7 mouse cellular contexts compared by ENCODE assay signal in genomic region chr11:99047120-99047519, GRCm38 (mm10). TPM values are rescaled to one million over a fixed set of nuclear protein-coding genes. Genes with fewer than 3 reads are reported as not detected.
DNase-seq lines count a peak whose midpoint lies in the region; ATAC-seq and TF ChIP-seq lines count a peak whose summit lies in the region.

No protein-coding gene starts in this region.

- peak; percentile 27 for TF ChIP-seq POLR2A in myocyte (IDR thresholded peaks at IDR 0.05; ENCODE audit: insufficient read length, low read depth)

- DNase-seq in MN1 (ENCODE audit: low spot score): peak; percentile 95
- DNase-seq in adrenal gland, postnatal 25 days: peak; percentile 56
- DNase-seq in kidney, adult 9 months: peak; percentile 86
- no peak for DNase-seq in spleen, adult 18-20 months
- no peak for DNase-seq in layer of hippocampus, adult 18-20 months (ENCODE audit: low spot score in 2 of 2)

- H3K9ac ChIP-seq in heart, embryonic 11.5 days (ENCODE audit: low read depth, low read length): no peak overlapping the region

- H3K4me2 ChIP-seq in heart, embryonic 11.5 days: peak overlapping the region; percentile 31
- peak overlapping the region; percentile 68 for H3K4me2 ChIP-seq in myocyte (ENCODE audit: low read depth)

- H3K4me3 ChIP-seq in heart, embryonic 11.5 days (ENCODE audit: low read depth, low read length): no peak overlapping the region
- H3K4me3 ChIP-seq in myocyte: no peak overlapping the region

- H3K36me3 ChIP-seq in heart, embryonic 11.5 days (ENCODE audit: control insufficient read depth, insufficient read depth, low read length): peaks cover 24% of the 10 kb centered on the region
- H3K36me3 ChIP-seq in myocyte (ENCODE audit: control insufficient read depth, insufficient read depth): no peaks in the 10 kb centered on the region

- H3ac ChIP-seq in myocyte (ENCODE audit: control insufficient read depth, insufficient read length): no peak overlapping the region

- H3K9me3 ChIP-seq in heart, embryonic 11.5 days (replicated peaks; ENCODE audit: control insufficient read depth, low read length): no peaks in the 10 kb centered on the region

- ATAC-seq in heart, embryonic 11.5 days (replicated peaks; ENCODE audit: insufficient number of reproducible peaks, low FRiP score, low TSS enrichment): 0 out of 2 replicates have a peak, but pooled peaks have one; percentile 28

- H3K4me1 ChIP-seq in heart, embryonic 11.5 days (ENCODE audit: control insufficient read depth, insufficient read depth, low read length): peaks cover 27% of the 10 kb centered on the region

- no peaks in the 10 kb centered on the region for H3K27me3 ChIP-seq in heart, embryonic 11.5 days (ENCODE audit: control insufficient read depth, insufficient read depth, low read length)
- no peaks in the 10 kb centered on the region for H3K27me3 ChIP-seq in myocyte (ENCODE audit: control insufficient read depth, insufficient read depth, insufficient read length)

- WGBS in heart, embryonic 11.5 days (ENCODE audit: insufficient replicate concordance): 11% methylated on average over 5 of the region's 5 CpGs

- no peaks in the 10 kb centered on the region for H3K79me2 ChIP-seq in myocyte (ENCODE audit: control insufficient read depth, insufficient read depth)

- peak overlapping the region; percentile 83 for H3K27ac ChIP-seq in heart, embryonic 11.5 days (ENCODE audit: low read depth, low read length)

TF ChIP-seq in myocyte, 11 proteins besides CTCF, POLR2A, EP300 and RAD21:
- TF ChIP-seq USF1 (IDR thresholded peaks at IDR 0.05; ENCODE audit: low read depth): no peak
- peak; percentile 94 for TF ChIP-seq CEBPB (IDR thresholded peaks at IDR 0.05; ENCODE audit: insufficient read depth, poor library complexity, severe bottlenecking)

RNA-seq across cellular contexts. Expression of gene Igfbp4, which starts 6.1 kb away (rescaled TPM):
- total RNA-seq in adrenal gland, postnatal 25 days (2021): 50.5 and 61.1 TPM in 2 replicates
- polyA plus RNA-seq in heart, embryonic 11.5 days (2014; fragmentation: Nextera tagmentation; extraction: Ambion mirVana): 284 and 289 TPM in 2 replicates
- 58.6 TPM for polyA plus RNA-seq in myocyte (2012; fragmentation: generic; extraction: Trizol)
- total RNA-seq in layer of hippocampus, adult 18-20 months (2021): 10 to 100 TPM; 74.6 to 94.0 TPM

RNA-seq across cellular contexts. Expression of gene Top2a, which starts 23.1 kb away (rescaled TPM):
- 28.2 and 39.3 TPM in 2 replicates for total RNA-seq in adrenal gland, postnatal 25 days (2021)
- 220 and 244 TPM in 2 replicates for polyA plus RNA-seq in heart, embryonic 11.5 days (2014; fragmentation: Nextera tagmentation; extraction: Ambion mirVana)
- 39.9 TPM for polyA plus RNA-seq in myocyte (2012; fragmentation: generic; extraction: Trizol)
- under 1 TPM; 0.52 to 0.96 TPM for total RNA-seq in layer of hippocampus, adult 18-20 months (2021)

RNA-seq across cellular contexts. Expression of gene Tns4, which starts 42.0 kb away (rescaled TPM):
- total RNA-seq in adrenal gland, postnatal 25 days (2021): 0.12 TPM in 1 of 2 replicates, not detected in the other
- polyA plus RNA-seq in heart, embryonic 11.5 days (2014; fragmentation: Nextera tagmentation; extraction: Ambion mirVana): 0.13 TPM in 1 of 2 replicates, not detected in the other
- 0.11 TPM for polyA plus RNA-seq in myocyte (2012; fragmentation: generic; extraction: Trizol)
- under 1 TPM; 0.08 to 0.32 TPM for total RNA-seq in layer of hippocampus, adult 18-20 months (2021)

Comparison
In these comparisons a context has a peak if more than half of its experiments do, and no peak if none do; other contexts are left out.
1. DNase-seq: peak in MN1 (single experiment), adrenal gland, postnatal 25 days (single experiment) and kidney, adult 9 months (single experiment); none in spleen, adult 18-20 months (0 of 2) and layer of hippocampus, adult 18-20 months (0 of 2).
2. RNA of gene Top2a, which starts 23.1 kb away (total RNA-seq): 28.2 to 39.3 TPM in adrenal gland, postnatal 25 days; 0.52 to 0.96 TPM in layer of hippocampus, adult 18-20 months; every median in the first group is over 10 times any median in the second.